Mouse (Mus musculus) CH12.LX (cell line): ENCODE results near the gene Hist1h2bn.

ENCODE experiments used
- EP300 ChIP-seq: IDR thresholded peaks from 2 replicates; pipeline ENCODE4 v1.6.1; 2011; ENCODE audit warnings: low read length, improper control_type of control experiment
- MAX ChIP-seq: IDR thresholded peaks from 2 replicates; pipeline ENCODE4 v1.6.1; 2011; ENCODE audit warnings: low read length, improper control_type of control experiment
- TCF12 ChIP-seq: IDR thresholded peaks from 2 replicates; pipeline ENCODE4 v1.6.1; 2014; ENCODE audit warnings: low read depth, mild to moderate bottlenecking, inconsistent platforms, low read length, improper control_type of control experiment
- ZMIZ1 ChIP-seq: IDR thresholded peaks from 2 replicates; pipeline ENCODE4 v1.6.1; 2012; ENCODE audit warnings: low read depth, mild to moderate bottlenecking, inconsistent platforms, low read length, improper control_type of control experiment

DNA sequence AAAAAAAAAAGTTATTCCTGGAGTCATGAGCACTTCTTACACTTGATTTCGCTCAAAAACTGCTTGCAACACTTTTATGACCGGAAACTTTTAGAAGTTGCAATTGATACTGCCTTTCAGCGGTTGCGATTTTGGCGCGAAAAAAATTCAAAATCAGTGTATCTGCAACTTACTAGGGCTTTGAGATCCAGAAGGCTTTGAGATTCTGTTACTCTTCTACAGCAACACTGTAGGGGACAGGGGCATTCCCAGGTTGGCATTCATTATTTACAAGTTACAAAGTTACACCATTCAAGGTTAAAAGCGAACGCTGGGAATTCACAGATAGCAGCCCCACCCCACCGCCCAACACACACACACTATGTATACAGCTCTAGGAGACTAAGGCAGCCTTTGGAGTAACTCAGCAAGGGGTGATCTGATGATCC lies 29.8 kb downstream of the Hist1h2bn start:
- TF ChIP-seq MAX, result no peak
- no peak for TF ChIP-seq ZMIZ1
- no peak for TF ChIP-seq EP300
- no peak for TF ChIP-seq TCF12
